Mouse (Mus musculus) myocyte (in vitro differentiated cells): Measurements from ENCODE around the gene 4933407L21Rik. TPM values are rescaled to one million over a fixed set of nuclear protein-coding genes. Genes with fewer than 3 reads are reported as not detected.

Experiments used
- H3K27me3 ChIP-seq: one replicate; pipeline ENCODE4 v1.6.1; 2011; ENCODE audit not compliant: control insufficient read depth, insufficient read depth, insufficient read length
- H3K36me3 ChIP-seq: one replicate; pipeline ENCODE4 v1.6.1; 2011; ENCODE audit not compliant: control insufficient read depth, insufficient read depth
- H3K4me2 ChIP-seq: one replicate; pipeline ENCODE4 v1.6.1; 2011; ENCODE audit warnings: low read depth, control low read depth
- H3K4me3 ChIP-seq: one replicate; pipeline ENCODE4 v1.5.1; 2011; ENCODE audit warnings: mild to moderate bottlenecking, control low read depth, moderate library complexity
- H3K79me2 ChIP-seq: one replicate; pipeline ENCODE4 v1.6.1; 2011; ENCODE audit not compliant: control insufficient read depth, insufficient read depth
- H3ac ChIP-seq: one replicate; pipeline ENCODE4 v1.6.1; 2011; ENCODE audit not compliant: control insufficient read depth, insufficient read length
- CEBPB ChIP-seq: IDR thresholded peaks from 2 replicates; pipeline ENCODE4 v1.6.1; 2011; ENCODE audit warnings: mild to moderate bottlenecking, moderate library complexity; ENCODE audit not compliant: poor library complexity, insufficient read depth, severe bottlenecking
- E2F4 ChIP-seq: IDR thresholded peaks from one replicate; pipeline ENCODE4 v1.6.1; 2011; ENCODE audit warnings: mild to moderate bottlenecking, control low read depth, moderate library complexity; ENCODE audit not compliant: insufficient read depth
- MAX ChIP-seq: IDR thresholded peaks from one replicate; pipeline ENCODE4 v1.6.1; 2011; ENCODE audit warnings: low read depth, mild to moderate bottlenecking, control low read depth
- MYOD1 ChIP-seq, 3 experiments: IDR thresholded peaks; one replicate each; pipeline ENCODE4 v1.6.1; 2011; ENCODE audit warnings: control low read depth in 2 of 3, low read depth in 2 of 3, mild to moderate bottlenecking in 2 of 3, moderate library complexity in 1 of 3; ENCODE audit not compliant: insufficient read length in 2 of 3, control insufficient read depth in 1 of 3
- MYOG ChIP-seq, 3 experiments: IDR thresholded peaks; one replicate each; pipeline ENCODE4 v1.6.1; 2011; ENCODE audit warnings: control low read depth in 2 of 3, low read depth in 2 of 3, mild to moderate bottlenecking in 2 of 3; ENCODE audit not compliant: insufficient read length in 2 of 3, control insufficient read depth in 1 of 3, insufficient read depth in 1 of 3
- POLR2A ChIP-seq: IDR thresholded peaks from one replicate; pipeline ENCODE4 v1.6.1; 2011; ENCODE audit warnings: low read depth, mild to moderate bottlenecking, control low read depth, moderate library complexity; ENCODE audit not compliant: insufficient read length
- POLR2AphosphoS2 ChIP-seq: IDR thresholded peaks from one replicate; pipeline ENCODE4 v1.6.1; 2011; ENCODE audit warnings: low read depth, control low read depth; ENCODE audit not compliant: insufficient read length
- REST ChIP-seq: IDR thresholded peaks from one replicate; pipeline ENCODE4 v1.6.1; 2011; ENCODE audit warnings: mild to moderate bottlenecking, control low read depth, moderate library complexity; ENCODE audit not compliant: insufficient read depth, insufficient read length
- SRF ChIP-seq: IDR thresholded peaks from one replicate; pipeline ENCODE4 v1.6.1; 2011; ENCODE audit warnings: low read depth; ENCODE audit not compliant: control insufficient read depth, insufficient read length
- TCF12 ChIP-seq: IDR thresholded peaks from one replicate; pipeline ENCODE4 v1.6.1; 2011; ENCODE audit warnings: mild to moderate bottlenecking, control low read depth; ENCODE audit not compliant: poor library complexity, insufficient read depth, severe bottlenecking
- TCF3 ChIP-seq: IDR thresholded peaks from one replicate; pipeline ENCODE4 v1.6.1; 2011; ENCODE audit warnings: low read depth, control low read depth; ENCODE audit not compliant: insufficient read length
- USF1 ChIP-seq: IDR thresholded peaks from one replicate; pipeline ENCODE4 v1.6.1; 2011; ENCODE audit warnings: low read depth, mild to moderate bottlenecking, control low read depth, moderate library complexity
- polyA plus RNA-seq: library from polyadenylated mRNA; unstranded; fragments of >200 nt; fragmentation: generic; extraction: Trizol; gene quantifications from one replicate; pipeline ENCODE4 v1.2.1, GENCODE M21; 2012; ENCODE audit warnings: missing spikeins

4933407L21Rik gene
- not detected for polyA plus RNA-seq

DNA sequence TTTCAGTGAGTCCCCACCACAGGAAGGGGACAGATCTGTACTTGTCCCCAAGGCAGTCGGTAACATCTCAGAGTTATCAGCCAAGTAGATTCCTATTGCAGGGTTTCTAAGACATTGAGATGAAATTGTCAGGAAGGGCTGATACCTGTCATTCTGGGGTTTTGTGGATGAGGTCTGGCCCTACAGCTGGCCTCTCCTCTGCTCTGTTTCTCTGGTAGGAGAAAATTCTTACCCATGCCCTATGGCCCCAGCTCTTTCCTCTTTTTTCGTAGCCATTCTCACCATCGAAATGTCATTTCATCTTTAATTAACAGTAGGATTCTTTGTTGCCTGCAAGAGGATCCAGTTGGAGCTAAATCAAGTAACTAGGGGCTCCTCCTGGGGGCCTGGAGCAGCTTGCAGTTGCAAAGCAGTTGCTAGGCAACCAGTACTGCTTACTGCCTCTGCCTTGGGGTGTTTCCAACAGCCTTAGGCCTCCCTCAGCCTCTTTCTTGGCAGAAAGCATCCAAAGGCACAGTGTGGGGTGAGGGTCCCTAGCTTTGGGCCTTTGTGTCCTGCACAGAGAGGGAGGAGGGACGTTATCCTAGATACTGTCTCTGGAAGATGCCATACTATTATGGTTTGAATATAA, at the start of gene 4933407L21Rik:
4933407L21Rik (plus strand) TSS at position 427 of the 631 bp plus-strand sequence.
- Histone ChIP-seq H3K4me2 (no peak within 1 kb of the TSS), H3K27me3 (peaks cover 13% of the 10 kb centered on the region), H3K4me3 (no peak within 1 kb of the TSS), H3K79me2 (no peaks in the 10 kb centered on the region), H3ac (no peak within 1 kb of the TSS), H3K36me3 (no peaks in the 10 kb centered on the region)
- no peak for TF ChIP-seq REST
- TF ChIP-seq CEBPB, result no peak
- no peak for TF ChIP-seq E2F4

DNA sequence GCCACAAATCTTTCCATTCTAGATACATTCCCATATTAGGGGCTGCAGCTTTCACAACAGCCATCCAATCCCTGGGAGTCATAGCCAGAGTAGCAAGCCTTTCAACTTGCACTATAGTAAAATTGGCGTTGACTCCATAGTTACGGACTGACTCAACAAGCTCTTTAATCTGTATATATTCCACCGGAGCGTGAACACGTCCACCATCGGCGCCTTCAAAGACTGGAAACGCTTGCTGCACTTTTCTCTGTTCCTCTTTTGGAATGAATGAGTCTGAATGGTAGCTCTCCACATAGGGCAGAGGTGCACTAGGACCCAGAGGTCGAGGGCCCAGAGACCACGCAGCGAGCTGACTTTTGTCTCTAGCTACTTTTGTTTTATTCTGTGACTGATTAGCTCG, 46.3 kb upstream of the 4933407L21Rik start:
- no peaks in the 10 kb centered on the region for H3K27me3 ChIP-seq
- no peak overlapping the region for H3K4me3 ChIP-seq
- no peaks in the 10 kb centered on the region for H3K36me3 ChIP-seq
- no peak overlapping the region for H3K4me2 ChIP-seq
- no peak overlapping the region for H3ac ChIP-seq
- TF ChIP-seq TCF12, result no peak
- no peak for TF ChIP-seq POLR2A
- no peak for TF ChIP-seq SRF
- TF ChIP-seq MYOG (IDR thresholded peaks at IDR 0.05; ENCODE audit: control insufficient read depth in 1 of 3, insufficient read depth in 1 of 3, insufficient read length in 2 of 3, low read depth in 2 of 3), result no peak
- TF ChIP-seq POLR2AphosphoS2, result no peak
- no peak for TF ChIP-seq TCF3
- H3K79me2 ChIP-seq, result no peaks in the 10 kb centered on the region

DNA sequence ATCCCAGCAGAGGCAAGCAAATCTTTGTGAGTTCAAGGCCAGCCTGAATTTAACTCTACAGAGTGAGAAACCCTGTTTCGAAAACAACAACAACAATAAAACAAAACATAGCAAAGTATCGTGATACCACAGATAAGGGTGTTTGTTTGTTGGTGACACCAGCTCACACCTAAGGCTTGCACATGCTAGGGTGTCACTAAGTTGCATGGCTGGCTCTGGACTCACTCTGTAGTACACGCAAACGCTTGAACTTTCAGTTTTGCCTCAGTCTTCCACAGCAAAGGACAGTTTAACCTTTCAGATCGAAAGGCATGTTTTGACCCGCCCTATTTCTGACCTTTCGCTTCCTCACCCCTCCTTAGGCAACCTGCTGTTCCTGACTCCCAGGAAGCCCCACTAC, 41.1 kb upstream of the 4933407L21Rik start:
- TF ChIP-seq MAX (no peak), POLR2A (no peak), E2F4 (no peak), TCF12 (no peak), USF1 (no peak), REST (no peak), POLR2AphosphoS2 (no peak), SRF (no peak), TCF3 (no peak), CEBPB (no peak), MYOD1 (IDR thresholded peaks at IDR 0.05; ENCODE audit: control insufficient read depth in 1 of 3, insufficient read length in 2 of 3, low read depth in 2 of 3) (no peak)

DNA sequence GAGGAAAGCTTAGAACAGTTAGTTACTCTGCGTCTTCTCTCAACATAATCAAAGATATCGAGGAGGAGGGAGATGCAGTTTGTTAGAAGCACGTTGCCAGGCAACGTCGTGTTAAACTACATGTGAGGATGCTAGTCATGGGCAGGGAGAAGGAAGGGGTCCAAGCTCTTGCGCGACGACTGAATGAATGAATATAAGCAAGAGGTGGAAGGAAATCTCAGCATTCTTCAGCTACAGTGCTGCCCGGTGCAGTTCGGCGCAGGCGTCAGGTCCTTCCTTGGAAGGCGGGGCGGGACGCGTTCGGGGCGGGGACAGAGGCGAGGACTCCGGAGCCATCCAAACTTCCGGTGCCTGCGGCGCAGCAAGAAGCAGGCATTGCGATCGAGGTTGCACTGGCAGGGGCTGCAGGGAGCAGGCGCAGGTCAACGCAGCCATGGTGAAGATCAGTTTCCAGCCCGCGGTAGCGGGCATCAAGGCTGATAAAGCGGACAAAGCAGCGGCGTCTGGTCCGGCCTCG, 34.0 kb upstream of the 4933407L21Rik start, which contains the start of gene Itm2c:
Itm2c (plus strand) TSS at position 51 of the 517 bp plus-strand sequence.
- no peaks in the 10 kb centered on the region for H3K36me3 ChIP-seq
- H3K4me3 ChIP-seq, result peak within 1 kb of the TSS; percentile 89

More for the DNA sequence above, 41.1 kb upstream of the 4933407L21Rik start:
- Histone ChIP-seq H3K4me3 (no peak overlapping the region), H3K79me2 (no peaks in the 10 kb centered on the region), H3ac (no peak overlapping the region), H3K27me3 (no peaks in the 10 kb centered on the region), H3K36me3 (no peaks in the 10 kb centered on the region), H3K4me2 (no peak overlapping the region)

GRCm38 (mm10) chr1:85894748-85895360, 33.4 kb upstream of the 4933407L21Rik start:
- Histone ChIP-seq H3K27me3 (no peaks in the 10 kb centered on the region), H3ac (peak overlapping the region; percentile 18), H3K36me3 (no peaks in the 10 kb centered on the region), H3K4me3 (peak overlapping the region; percentile 89), H3K4me2 (peak overlapping the region; percentile 95), H3K79me2 (peaks cover 6% of the 10 kb centered on the region)
- TF ChIP-seq REST (no peak), SRF (no peak)

More for the DNA sequence above, 34.0 kb upstream of the 4933407L21Rik start, which contains the start of gene Itm2c:
- H3K79me2 ChIP-seq, result peaks cover 6% of the 10 kb centered on the region
- H3K4me2 ChIP-seq, result peak within 1 kb of the TSS; percentile 95
- peak within 1 kb of the TSS; percentile 18 for H3ac ChIP-seq
- no peaks in the 10 kb centered on the region for H3K27me3 ChIP-seq
- TF ChIP-seq TCF3 (no peak), USF1 (no peak), REST (peak; percentile 6), POLR2AphosphoS2 (peak; percentile 69), POLR2A (peak; percentile 83), MAX (no peak), MYOD1 (IDR thresholded peaks at IDR 0.05; ENCODE audit: control insufficient read depth in 1 of 3, insufficient read length in 2 of 3, low read depth in 2 of 3) (no peak), E2F4 (no peak)
